Mouse (Mus musculus) testis, adult 2 months (tissue): ENCODE results near the gene Ifi35.

Source experiments
- CTCF ChIP-seq: fragments of 200-500 bp; IDR thresholded peaks from 2 replicates; pipeline ENCODE4 v1.5.1; 2012; ENCODE audit warnings: low read depth, mild to moderate bottlenecking, inconsistent platforms, low read length, moderate library complexity; ENCODE audit not compliant: control insufficient read depth, insufficient read depth, insufficient replicate concordance
- POLR2A ChIP-seq: fragments of 200-500 bp; IDR thresholded peaks from 2 replicates; pipeline ENCODE4 v1.6.1; 2012; ENCODE audit warnings: low read depth, mild to moderate bottlenecking, inconsistent platforms, low read length, moderate library complexity; ENCODE audit not compliant: control insufficient read depth

GRCm38 (mm10) chr11:101454702-101455101 lies 6.5 kb downstream of the Ifi35 start:
- TF ChIP-seq POLR2A (no peak), CTCF (no peak)
